12 mouse cellular contexts compared by ENCODE assay signal in genomic region chr16:26185288-26186281, GRCm38 (mm10).
DNase-seq lines count a peak whose midpoint lies in the region; ATAC-seq and TF ChIP-seq lines count a peak whose summit lies in the region.
"Had no signal": no experiment of that assay in that cellular context is flagged by ENCODE, and none has a peak within 500 bp of the region (broad histone marks: within the 10 kb centered on the region; RNA-seq: fewer than 3 reads in every experiment).

No protein-coding gene starts in this region.

- H3K36me3 ChIP-seq in heart, embryonic 15.5 days = no peaks in the 10 kb centered on the region
- no peaks in the 10 kb centered on the region for H3K36me3 ChIP-seq in heart, adult 2 months (ENCODE audit: control insufficient read depth, insufficient read depth, low read length)
- no peaks in the 10 kb centered on the region for H3K36me3 ChIP-seq in lung, embryonic 16.5 days (ENCODE audit: control insufficient read depth, insufficient read depth, low read length)
- H3K36me3 ChIP-seq in stomach, postnatal 0 days (ENCODE audit: control insufficient read depth, insufficient read depth, low read length) = no peaks in the 10 kb centered on the region
- H3K36me3 ChIP-seq: hindbrain, embryonic 13.5 days had no signal

- no peak for TF ChIP-seq CTCF in heart, adult 2 months (IDR thresholded peaks at IDR 0.05)
- no peak for TF ChIP-seq CTCF in stomach, postnatal 0 days (IDR thresholded peaks at IDR 0.05; ENCODE audit: low read depth)
- TF ChIP-seq CTCF in gastrocnemius, adult 2 months (IDR thresholded peaks at IDR 0.05) = no peak

- H3K27ac ChIP-seq in heart, embryonic 15.5 days = peak overlapping the region; percentile 85
- H3K27ac ChIP-seq in heart, adult 2 months = no peak overlapping the region
- H3K27ac ChIP-seq in lung, embryonic 16.5 days (ENCODE audit: low read length) = no peak overlapping the region
- H3K27ac ChIP-seq in stomach, postnatal 0 days (replicated peaks) = 0 out of 2 replicates have a peak overlapping the region, but pooled peaks have one; percentile 40
- no peak overlapping the region for H3K27ac ChIP-seq in gastrocnemius, adult 2 months
- H3K27ac ChIP-seq: hindbrain, embryonic 13.5 days had no signal

- TF ChIP-seq EP300 in heart, adult 2 months (IDR thresholded peaks at IDR 0.05; ENCODE audit: insufficient read depth, low read depth, low read length) = no peak
- no peak for TF ChIP-seq EP300 in stomach, postnatal 0 days (optimal IDR thresholded peaks at IDR 0.05)

- no peak for TF ChIP-seq POLR2A in heart, adult 2 months (IDR thresholded peaks at IDR 0.05; ENCODE audit: insufficient read depth, low read depth, low read length)

- no peaks in the 10 kb centered on the region for H3K79me2 ChIP-seq in heart, adult 2 months (replicated peaks; ENCODE audit: control insufficient read depth, insufficient read depth, low read length)

- H3K9ac ChIP-seq in heart, embryonic 15.5 days = no peak overlapping the region
- no peak overlapping the region for H3K9ac ChIP-seq in heart, adult 2 months (ENCODE audit: low read depth, low read length)
- H3K9ac ChIP-seq in lung, embryonic 16.5 days (ENCODE audit: low read length) = no peak overlapping the region
- no peak overlapping the region for H3K9ac ChIP-seq in stomach, postnatal 0 days (ENCODE audit: low read length)
- H3K9ac ChIP-seq: hindbrain, embryonic 13.5 days had no signal

- no peaks in the 10 kb centered on the region for H3K9me3 ChIP-seq in heart, embryonic 15.5 days (replicated peaks)
- H3K9me3 ChIP-seq in lung, embryonic 16.5 days (ENCODE audit: control insufficient read depth, low read length) = no peaks in the 10 kb centered on the region
- no peaks in the 10 kb centered on the region for H3K9me3 ChIP-seq in stomach, postnatal 0 days (ENCODE audit: control insufficient read depth, low read length)
- H3K9me3 ChIP-seq: hindbrain, embryonic 13.5 days had no signal

- intact Hi-C loops in heart, adult 2 months (cut with DNase I) = no loop called here
- intact Hi-C loops in heart, postnatal 10 days (cut with DNase I) = no loop called here
- intact Hi-C loops in gastrocnemius, adult 2 months (cut with DNase I) = no loop called here

- no peak overlapping the region for H3K4me3 ChIP-seq in heart, embryonic 15.5 days
- H3K4me3 ChIP-seq in heart, adult 2 months = no peak overlapping the region
- no peak overlapping the region for H3K4me3 ChIP-seq in lung, embryonic 16.5 days (ENCODE audit: low read length)
- no peak overlapping the region for H3K4me3 ChIP-seq in stomach, postnatal 0 days (ENCODE audit: low read depth, low read length)
- H3K4me3 ChIP-seq in gastrocnemius, adult 2 months = no peak overlapping the region
- H3K4me3 ChIP-seq: hindbrain, embryonic 13.5 days had no signal

- no peak for DNase-seq in heart, adult 2 months
- no peak for DNase-seq in lung, postnatal 14 days
- peak; percentile 31 to 33 for DNase-seq in heart, postnatal 10 days
- no peak for DNase-seq in stomach, postnatal 0 days (ENCODE audit: low spot score)
- no peak for DNase-seq in gastrocnemius, adult 2 months
- DNase-seq: adrenal gland, postnatal 14 days; thymus, postnatal 36 days had no signal

- H3K27me3 ChIP-seq in heart, embryonic 15.5 days = no peaks in the 10 kb centered on the region
- no peaks in the 10 kb centered on the region for H3K27me3 ChIP-seq in heart, adult 2 months (ENCODE audit: control insufficient read depth, insufficient read depth, low read length)
- no peaks in the 10 kb centered on the region for H3K27me3 ChIP-seq in lung, embryonic 16.5 days (ENCODE audit: control insufficient read depth, insufficient read depth, low read depth, low read length)
- H3K27me3 ChIP-seq in stomach, postnatal 0 days (ENCODE audit: control insufficient read depth, insufficient read depth, low read length) = no peaks in the 10 kb centered on the region
- H3K27me3 ChIP-seq: hindbrain, embryonic 13.5 days had no signal

- 23% methylated on average over 8 of the region's 8 CpGs for WGBS in heart, embryonic 15.5 days
- WGBS in heart, adult 2 months = 39% methylated on average over 8 of the region's 8 CpGs
- WGBS in lung, embryonic 16.5 days = 39% methylated on average over 8 of the region's 8 CpGs
- WGBS in stomach, postnatal 0 days = 39% methylated on average over 8 of the region's 8 CpGs

- ATAC-seq in heart, embryonic 15.5 days (replicated peaks; ENCODE audit: insufficient number of reproducible peaks, insufficient read depth, low FRiP score, low read depth) = peak; percentile 84
- ATAC-seq in lung, embryonic 16.5 days (ENCODE audit: low read depth) = peak; percentile 52; the same call in 1 of the 2 replicates
- no peak for ATAC-seq in stomach, postnatal 0 days (ENCODE audit: low FRiP score, low TSS enrichment)
- ATAC-seq in monocyte, adult 5-6 weeks (replicated peaks; ENCODE audit: insufficient number of reproducible peaks, low FRiP score, low TSS enrichment, poor library complexity, severe bottlenecking) = no peak
- ATAC-seq: midbrain, embryonic 16.5 days had no signal

- H3K4me1 ChIP-seq in heart, embryonic 15.5 days (replicated peaks) = peaks cover 26% of the 10 kb centered on the region
- no peaks in the 10 kb centered on the region; the same call in 1 of the 2 replicates for H3K4me1 ChIP-seq in heart, adult 2 months (ENCODE audit: control insufficient read depth, insufficient read depth, low read length)
- peaks cover 6% of the 10 kb centered on the region; the same call in 1 of the 2 replicates for H3K4me1 ChIP-seq in lung, embryonic 16.5 days (replicated peaks; ENCODE audit: control insufficient read depth, insufficient read depth, low read length)
- 0 out of 2 replicates have a peak, but pooled peaks cover 3% of the 10 kb centered on the region for H3K4me1 ChIP-seq in stomach, postnatal 0 days (replicated peaks; ENCODE audit: control insufficient read depth, insufficient read depth)
- H3K4me1 ChIP-seq: hindbrain, embryonic 13.5 days had no signal

- no peak overlapping the region for H3K4me2 ChIP-seq in heart, embryonic 15.5 days
- H3K4me2 ChIP-seq in lung, embryonic 16.5 days (ENCODE audit: low read depth, low read length) = no peak overlapping the region
- no peak overlapping the region for H3K4me2 ChIP-seq in stomach, postnatal 0 days (replicated peaks; ENCODE audit: low read depth)
- H3K4me2 ChIP-seq: hindbrain, embryonic 13.5 days had no signal

Comparison
In these comparisons a context has a peak if more than half of its experiments do, and no peak if none do; other contexts are left out.
1. H3K27ac ChIP-seq: peak in heart, embryonic 15.5 days (single experiment) and stomach, postnatal 0 days (single experiment); none in heart, adult 2 months (single experiment), lung, embryonic 16.5 days (single experiment) and gastrocnemius, adult 2 months (single experiment).
2. DNase-seq: peak in heart, postnatal 10 days (2 of 2); none in heart, adult 2 months (0 of 2), lung, postnatal 14 days (single experiment), stomach, postnatal 0 days (single experiment) and gastrocnemius, adult 2 months (single experiment).
3. ATAC-seq: peak in heart, embryonic 15.5 days (single experiment) and lung, embryonic 16.5 days (single experiment); none in stomach, postnatal 0 days (single experiment) and monocyte, adult 5-6 weeks (single experiment).